Mouse (Mus musculus) lung, postnatal 36 days (tissue): ENCODE results near the gene Isy1.

Experiments used
- DNase-seq: peaks from one replicate; pipeline ENCODE4 v3.0.0; 2022; ENCODE audit warnings: mixed read lengths

Isy1 gene

GRCm38 (mm10) chr6:87799576-87799975 lies 39.0 kb downstream of the Isy1 start:
- DNase-seq = no peak

GRCm38 (mm10) chr6:87797321-87797720 lies 41.3 kb downstream of the Isy1 start:
- DNase-seq = no peak

- DNase-seq = no peak
These were observed 42.2 kb downstream of the Isy1 start for GRCm38 (mm10) chr6:87796251-87796880.

GRCm38 (mm10) chr6:87795385-87796150 lies 43.0 kb downstream of the Isy1 start:
- no peak for DNase-seq

- no peak for DNase-seq
These were observed 44.6 kb downstream of the Isy1 start for GRCm38 (mm10) chr6:87793821-87794510.

GRCm38 (mm10) chr6:87791826-87792225 lies 46.8 kb downstream of the Isy1 start:
- DNase-seq = no peak

GRCm38 (mm10) chr6:87790779-87791480 lies 47.7 kb downstream of the Isy1 start:
- peak; percentile 61 for DNase-seq

GRCm38 (mm10) chr6:87789791-87790190 lies 48.8 kb downstream of the Isy1 start:
- DNase-seq = no peak

GRCm38 (mm10) chr6:87788896-87789587 lies 49.6 kb downstream of the Isy1 start:
- DNase-seq = peak; percentile 65

GRCm38 (mm10) chr6:87788266-87788895 lies 50.2 kb downstream of the Isy1 start:
- DNase-seq = no peak

- peak; percentile 33 for DNase-seq
These were observed 51.3 kb downstream of the Isy1 start for GRCm38 (mm10) chr6:87787108-87787890.

- no peak for DNase-seq
These were observed 52.0 kb downstream of the Isy1 start for GRCm38 (mm10) chr6:87786621-87787020.

GRCm38 (mm10) chr6:87784033-87784432 lies 54.6 kb downstream of the Isy1 start:
- DNase-seq = no peak

- no peak for DNase-seq
These were observed 57.9 kb downstream of the Isy1 start for GRCm38 (mm10) chr6:87780546-87781301.

- DNase-seq = no peak
These were observed 59.1 kb downstream of the Isy1 start for GRCm38 (mm10) chr6:87779174-87780165.

GRCm38 (mm10) chr6:87778294-87779173 lies 60.1 kb downstream of the Isy1 start:
- no peak for DNase-seq

GRCm38 (mm10) chr6:87777842-87778241 lies 60.8 kb downstream of the Isy1 start, which contains the start of gene Gp9:
Gp9 (plus strand) TSS chr6:87778072.
- no peak for DNase-seq

- no peak for DNase-seq
These were observed 61.9 kb downstream of the Isy1 start for GRCm38 (mm10) chr6:87776663-87777062.
